Mouse (Mus musculus) CD8-positive naive resting alpha-beta T cell, adult 2 months (primary cell): Measurements from ENCODE around the gene Wdr46.
A peak's percentile ranks its signal among the peaks of the same experiment; 100 is the strongest.
"Not testable (repeated sequence)": the region's sequence is repeated elsewhere in the genome, so short reads cannot be mapped to it uniquely, and the experiment has no call there.

Source experiments
- DNase-seq, 2 experiments: peaks; one replicate each; pipeline ENCODE4 v3.0.0; 2022; ENCODE audit warnings: low read depth in 2 of 2, low spot score in 2 of 2

Wdr46 gene

DNA sequence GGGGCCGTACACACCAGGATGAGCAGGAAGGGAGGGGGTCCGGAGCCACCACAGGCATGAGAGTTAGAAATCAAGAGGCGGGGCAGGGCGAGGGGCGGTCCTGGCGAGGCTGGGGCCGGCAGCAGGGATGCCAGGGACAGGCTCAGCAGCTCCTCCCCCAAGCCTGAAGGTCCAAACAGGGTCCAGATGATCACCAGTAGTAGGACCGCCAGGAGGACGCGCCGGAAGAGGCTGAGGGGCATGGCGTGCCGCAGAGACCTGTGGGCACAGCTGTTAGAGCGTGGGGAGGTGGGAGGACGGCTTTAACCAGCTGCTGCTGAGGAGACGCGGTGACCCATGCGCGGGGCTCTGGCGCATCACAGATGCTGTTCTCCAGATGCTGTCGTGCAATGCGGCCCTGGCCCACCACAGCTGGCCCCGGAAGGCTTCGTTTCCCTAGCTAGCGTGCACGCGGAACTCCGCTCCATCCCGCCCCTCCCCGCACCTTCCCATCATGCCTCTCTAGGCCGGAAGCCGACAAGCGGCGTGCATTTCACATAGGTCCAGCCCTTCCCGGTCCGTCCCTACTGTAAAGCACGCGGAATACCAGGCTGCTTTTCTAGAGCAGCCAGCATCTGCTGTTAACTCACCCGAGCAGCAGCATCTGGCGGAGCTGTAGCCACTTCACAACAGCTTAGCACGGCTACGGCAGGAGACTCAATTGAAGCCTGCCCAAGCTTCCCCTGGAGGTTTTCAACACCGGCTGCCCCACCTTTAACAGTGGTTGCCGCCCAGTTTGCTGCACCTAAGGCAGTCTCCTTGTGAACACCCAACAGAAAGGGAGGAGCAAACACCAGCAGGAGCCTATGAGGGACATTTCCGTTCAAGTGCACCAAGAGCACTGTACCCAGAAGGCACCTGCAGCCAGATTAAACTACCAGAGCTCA lies 10.8 kb downstream of the Wdr46 start, which contains the start of gene B3galt4:
B3galt4 (minus strand) TSS at position 468 of the 926 bp plus-strand sequence.
- peak; percentile 70 to 74 for DNase-seq

DNA sequence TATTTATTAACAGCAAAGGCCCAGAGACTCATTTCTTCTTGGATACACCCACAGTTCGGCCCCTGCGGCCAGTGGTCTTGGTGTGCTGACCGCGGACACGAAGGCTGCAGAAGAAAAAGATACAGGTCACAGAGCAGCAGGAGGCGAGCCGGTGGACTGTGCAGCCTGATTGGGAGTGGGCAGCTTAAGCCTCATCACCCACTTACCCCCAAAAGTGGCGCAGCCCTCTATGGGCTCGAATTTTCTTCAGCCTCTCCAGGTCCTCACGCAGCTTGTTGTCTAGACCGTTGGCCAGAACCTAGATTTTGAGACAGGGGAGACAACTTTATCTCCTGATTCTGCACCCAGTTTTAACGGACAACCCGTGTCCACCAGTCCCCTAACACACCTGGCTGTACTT lies 11.6 kb downstream of the Wdr46 start:
- not testable (repeated sequence) for DNase-seq

DNA sequence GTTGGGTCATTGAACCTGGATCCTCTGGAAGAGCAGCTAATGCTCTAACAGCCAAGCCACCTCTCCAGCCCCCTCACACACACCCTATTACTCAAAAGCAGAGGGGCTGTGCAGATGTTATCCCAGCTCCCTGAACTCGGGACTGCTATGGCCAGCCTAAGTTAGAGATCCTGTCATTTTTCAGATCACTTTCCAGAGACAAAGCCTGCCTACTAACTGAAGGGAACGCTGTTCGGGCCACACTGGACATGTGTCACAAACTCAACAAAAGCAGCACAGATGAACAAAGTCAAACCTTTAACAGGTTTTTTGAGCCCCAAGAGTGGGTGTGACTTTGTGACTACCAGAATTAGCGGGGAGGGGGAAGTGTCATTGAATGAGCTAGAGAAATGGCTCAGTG lies 12.4 kb downstream of the Wdr46 start:
- DNase-seq, result no peak

DNA sequence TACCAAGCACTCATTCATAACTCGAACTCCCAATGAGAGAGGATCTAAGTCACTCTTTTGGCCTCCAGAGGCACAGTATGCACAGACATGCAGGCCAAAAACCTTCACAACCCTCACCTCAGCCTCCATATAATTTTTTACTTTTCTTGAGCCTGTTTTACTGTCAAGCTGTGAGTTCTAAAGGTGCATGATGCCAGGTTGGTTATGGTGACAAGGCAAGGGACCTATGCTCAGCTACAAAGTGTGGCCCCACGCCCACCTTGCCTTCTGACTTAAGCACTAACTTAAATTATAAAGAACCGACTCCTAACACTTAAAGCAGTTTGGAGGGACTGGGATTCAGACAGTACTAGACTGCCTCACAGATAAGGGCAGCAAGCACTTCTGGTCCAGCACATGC lies 12.8 kb downstream of the Wdr46 start:
- no peak for DNase-seq

DNA sequence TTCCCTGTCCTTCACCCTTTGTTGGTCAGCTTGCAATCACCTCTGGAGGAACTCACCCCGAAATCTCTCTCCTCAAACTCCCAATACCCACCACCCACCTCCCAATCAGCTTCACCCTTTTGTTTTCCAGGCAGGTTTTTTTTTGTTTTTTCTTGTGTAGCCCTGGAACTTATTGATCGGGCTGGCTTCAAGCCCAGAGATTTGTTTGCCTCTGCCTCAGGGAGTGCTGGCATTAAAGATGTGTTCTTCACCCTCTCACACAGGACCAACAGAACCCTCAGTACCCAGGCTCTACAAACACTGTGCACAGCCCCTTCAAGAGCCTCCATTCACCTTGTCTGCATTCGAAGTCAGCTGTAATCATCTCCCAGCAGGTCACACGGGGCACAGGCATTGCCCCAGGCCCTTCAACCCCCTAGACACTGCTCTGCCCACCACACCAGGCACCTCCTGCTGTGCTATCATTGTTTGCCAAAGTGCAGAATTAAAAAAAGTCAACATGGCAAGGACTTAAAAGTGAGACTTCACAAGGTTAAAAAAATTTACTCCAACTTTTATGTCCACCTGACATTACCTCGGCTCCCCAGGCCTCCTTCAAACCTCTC lies 13.6 kb downstream of the Wdr46 start:
- no peak for DNase-seq

DNA sequence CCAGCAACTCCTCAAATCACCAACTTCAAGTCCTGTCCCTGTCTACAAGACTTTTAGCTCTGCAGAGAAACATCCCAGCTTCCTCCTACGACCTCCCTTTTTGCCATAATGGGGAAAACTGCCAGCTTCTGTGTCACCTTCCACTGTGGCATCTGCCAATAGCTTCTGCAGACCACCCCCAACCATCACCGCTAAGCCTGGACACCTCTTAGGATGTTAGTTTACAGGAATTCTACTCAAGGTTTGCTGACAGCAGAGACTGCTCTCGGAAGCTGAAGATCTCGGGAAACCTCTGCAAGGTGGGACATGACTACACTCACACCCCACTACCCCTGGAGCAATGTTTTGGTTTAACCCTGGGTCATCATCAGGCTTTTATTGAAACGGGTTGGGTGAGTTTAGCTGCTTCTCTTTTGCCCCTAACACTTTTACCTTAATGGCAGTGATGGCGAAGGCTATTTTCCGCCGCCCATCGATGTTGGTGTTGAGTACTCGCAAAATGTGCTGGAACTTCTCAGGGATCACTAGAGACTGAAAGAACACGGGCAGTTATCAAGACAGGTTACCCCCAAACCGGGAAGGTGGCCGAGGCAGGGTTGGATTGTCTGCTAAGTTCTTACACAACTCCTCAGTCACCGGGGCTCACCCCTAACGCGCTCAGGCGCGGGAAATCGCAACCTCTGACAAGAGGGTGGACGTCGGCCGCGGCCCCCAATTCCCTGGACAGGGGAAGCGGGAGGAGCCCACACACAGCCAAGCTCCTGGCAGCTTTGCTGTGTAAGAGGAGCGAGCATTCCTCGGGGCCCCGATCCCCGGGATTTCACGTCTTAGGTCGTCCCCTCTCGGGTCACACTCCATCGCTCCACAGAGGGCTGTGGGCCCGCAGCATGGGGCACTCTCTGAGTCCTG lies 14.4 kb downstream of the Wdr46 start:
- DNase-seq, result no peak

DNA sequence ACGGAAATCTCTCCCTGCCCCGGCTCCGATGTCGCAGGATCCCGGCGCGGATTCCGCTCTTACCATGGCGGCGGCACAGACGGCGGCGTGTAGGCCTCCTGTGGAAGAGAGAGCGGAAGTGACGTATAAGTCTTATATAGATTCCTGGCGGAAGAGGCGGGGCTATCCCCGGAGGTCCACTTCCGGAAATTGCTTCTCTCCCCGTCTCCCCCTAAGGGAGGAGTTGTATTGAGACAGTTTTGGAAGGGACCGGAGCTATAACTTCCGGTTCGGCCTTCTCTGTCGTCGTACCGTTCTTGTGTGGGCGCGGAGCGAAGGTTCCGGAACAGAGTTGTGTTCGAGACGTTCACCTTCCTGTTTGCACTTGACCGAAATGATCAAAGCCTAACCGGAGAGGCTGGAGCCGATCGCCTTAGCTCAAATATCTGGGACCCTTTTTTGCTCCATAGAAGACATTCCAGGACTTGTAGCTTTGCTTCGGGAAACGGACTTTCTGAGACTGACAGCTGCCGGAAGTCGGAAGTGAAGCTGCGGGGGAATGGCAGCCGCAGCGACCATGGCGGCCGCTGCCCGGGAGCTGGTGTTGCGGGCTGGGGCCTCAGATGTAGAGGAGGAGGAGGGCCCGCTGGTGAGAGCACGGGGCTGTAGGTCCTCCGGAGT lies 15.2 kb downstream of the Wdr46 start, which contains the start of the genes Vps52 and Rps18:
Vps52 (plus strand) TSS at position 258 of the 660 bp plus-strand sequence.
Rps18 (minus strand) TSS at position 447 of the 660 bp plus-strand sequence.
- peak; percentile 97 to 98 for DNase-seq

DNA sequence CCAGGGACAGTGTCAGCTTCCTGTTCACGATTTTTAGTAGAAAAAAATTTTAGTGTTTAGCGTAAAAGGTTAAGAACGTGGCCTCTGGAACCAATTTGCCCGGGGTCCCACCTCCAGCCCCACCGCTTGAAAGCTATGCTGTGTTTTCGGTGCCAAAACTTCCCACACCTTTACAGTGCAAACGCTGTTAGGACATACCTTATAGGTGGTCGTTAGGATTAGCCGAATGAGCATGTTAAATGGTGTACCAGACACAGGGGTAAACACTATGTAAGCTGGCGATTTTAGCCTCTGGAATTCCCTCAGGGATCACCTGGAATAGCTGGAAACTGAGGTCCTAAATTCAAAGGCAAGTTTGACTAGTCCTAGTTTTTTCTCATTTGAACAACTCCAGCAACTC lies 15.9 kb downstream of the Wdr46 start:
- no peak for DNase-seq

DNA sequence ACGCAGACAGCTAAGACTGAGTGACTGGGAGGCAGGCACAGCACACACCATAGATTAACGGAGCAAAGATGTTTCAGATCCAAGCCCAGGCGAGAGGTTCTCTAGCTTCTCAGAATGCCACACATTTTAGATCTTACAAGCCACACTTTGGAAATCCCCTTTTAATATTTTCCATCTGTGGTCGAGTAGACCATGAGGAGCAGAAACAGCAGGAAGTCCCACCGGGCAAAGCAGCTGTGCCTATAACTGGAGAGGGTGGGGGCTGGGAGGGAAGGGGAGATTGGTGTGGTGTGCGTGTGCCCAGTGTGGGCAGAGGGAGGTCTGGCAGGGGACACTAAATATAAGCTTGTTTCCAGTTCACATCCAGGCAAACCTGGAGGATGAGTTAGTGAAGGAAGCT lies 17.0 kb downstream of the Wdr46 start:
- no peak for DNase-seq

DNA sequence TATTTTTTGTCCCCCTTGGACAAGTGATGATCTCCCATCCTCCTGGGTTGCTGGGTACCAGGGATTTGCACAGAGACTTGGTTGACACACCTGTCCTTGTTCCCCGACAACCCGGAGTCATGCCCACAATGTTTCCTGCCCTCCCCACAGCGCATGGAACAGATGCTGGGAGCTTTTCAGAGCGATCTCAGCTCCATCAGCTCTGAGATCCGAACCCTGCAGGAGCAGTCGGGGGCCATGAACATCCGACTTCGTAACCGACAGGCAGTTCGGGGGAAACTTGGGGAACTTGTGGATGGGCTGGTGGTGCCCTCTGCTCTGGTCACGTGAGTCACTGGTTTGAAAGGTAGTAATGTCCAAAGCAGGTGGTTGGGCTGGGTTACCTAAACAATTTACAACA lies 18.0 kb downstream of the Wdr46 start:
- DNase-seq, result no peak

DNA sequence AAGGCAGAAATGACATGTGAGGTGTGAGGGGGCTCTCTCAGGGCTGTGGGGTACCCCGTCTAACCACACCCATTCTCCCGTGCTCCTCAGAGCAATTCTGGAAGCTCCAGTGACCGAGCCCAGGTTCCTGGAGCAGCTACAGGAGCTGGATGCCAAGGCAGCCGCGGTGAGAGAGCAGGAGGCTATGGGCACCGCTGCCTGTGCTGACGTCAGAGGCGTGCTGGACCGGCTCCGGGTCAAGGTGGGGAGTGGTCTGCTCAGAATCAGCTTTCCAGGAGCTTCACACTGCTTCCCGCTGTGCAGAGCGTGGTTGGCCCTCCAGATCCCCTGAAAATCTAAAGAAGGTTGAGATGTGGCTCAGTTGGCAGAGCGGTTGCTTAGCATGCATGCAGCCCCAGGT lies 18.7 kb downstream of the Wdr46 start:
- no peak for DNase-seq

DNA sequence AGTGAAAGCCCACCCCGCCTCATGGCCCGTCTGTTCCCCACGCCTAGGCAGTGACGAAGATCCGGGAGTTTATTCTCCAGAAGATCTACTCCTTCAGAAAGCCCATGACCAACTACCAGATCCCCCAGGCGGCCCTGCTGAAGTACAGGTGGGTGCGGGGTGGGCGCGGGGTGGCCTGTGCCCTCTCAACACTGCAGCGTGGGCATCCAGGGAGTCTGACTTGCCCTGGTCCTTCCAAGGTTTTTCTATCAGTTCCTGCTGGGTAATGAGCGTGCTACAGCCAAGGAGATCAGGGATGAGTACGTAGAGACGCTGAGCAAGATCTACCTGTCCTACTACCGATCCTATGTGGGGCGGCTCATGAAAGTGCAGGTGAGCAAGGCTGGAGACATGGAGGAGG lies 19.5 kb downstream of the Wdr46 start:
- DNase-seq, result no peak

DNA sequence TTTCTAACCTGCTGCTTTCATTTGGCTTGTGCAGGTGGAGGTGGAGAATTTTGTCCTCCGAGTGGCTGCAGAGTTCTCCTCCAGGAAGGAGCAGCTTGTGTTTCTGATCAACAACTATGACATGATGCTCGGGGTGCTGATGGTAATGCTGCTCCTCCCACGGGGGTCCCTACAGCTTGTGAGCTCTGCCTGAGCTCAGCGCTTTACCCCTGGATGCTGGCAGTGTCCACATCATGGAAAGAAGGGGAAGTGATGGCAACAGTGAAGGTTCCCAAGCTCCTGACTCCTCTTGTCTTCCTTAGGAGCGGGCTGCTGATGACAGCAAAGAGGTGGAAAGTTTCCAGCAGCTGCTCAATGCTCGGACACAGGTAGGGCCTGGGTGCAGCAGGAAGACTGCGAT lies 22.4 kb downstream of the Wdr46 start:
- DNase-seq, result no peak

DNA sequence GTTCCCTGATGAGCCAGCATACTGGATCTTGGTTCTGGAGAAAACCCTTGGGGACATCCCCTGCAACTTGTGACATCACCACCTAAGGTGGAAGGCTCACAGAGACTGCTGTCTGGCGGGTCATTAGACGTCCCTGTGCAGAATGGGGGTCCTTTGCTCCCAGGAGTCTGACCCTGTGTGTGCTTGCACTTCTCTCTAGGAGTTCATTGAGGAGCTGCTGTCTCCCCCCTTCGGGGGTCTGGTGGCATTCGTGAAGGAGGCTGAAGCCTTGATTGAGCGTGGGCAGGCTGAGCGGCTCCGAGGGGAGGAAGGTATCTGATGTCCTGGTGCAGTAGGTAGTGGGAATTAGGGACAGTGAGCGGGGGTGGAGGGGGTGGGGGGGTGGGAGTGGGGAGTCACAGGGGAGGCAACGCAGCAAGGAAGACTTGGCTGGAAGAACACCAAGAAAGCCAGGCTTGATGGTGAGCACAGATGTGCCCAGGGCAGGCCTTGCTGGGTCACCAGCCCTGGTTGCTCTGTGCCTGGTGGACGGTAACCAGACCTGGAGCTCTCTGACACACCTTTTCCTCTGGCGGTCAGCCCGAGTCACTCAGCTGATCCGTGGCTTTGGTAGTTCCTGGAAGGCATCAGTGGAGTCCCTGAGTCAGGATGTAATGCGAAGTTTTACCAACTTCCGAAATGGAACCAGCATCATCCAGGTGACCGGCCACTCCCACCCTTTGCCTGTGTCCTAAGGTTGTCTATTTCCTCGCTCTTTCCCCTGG lies 24.8 kb downstream of the Wdr46 start:
- DNase-seq, result no peak

DNA sequence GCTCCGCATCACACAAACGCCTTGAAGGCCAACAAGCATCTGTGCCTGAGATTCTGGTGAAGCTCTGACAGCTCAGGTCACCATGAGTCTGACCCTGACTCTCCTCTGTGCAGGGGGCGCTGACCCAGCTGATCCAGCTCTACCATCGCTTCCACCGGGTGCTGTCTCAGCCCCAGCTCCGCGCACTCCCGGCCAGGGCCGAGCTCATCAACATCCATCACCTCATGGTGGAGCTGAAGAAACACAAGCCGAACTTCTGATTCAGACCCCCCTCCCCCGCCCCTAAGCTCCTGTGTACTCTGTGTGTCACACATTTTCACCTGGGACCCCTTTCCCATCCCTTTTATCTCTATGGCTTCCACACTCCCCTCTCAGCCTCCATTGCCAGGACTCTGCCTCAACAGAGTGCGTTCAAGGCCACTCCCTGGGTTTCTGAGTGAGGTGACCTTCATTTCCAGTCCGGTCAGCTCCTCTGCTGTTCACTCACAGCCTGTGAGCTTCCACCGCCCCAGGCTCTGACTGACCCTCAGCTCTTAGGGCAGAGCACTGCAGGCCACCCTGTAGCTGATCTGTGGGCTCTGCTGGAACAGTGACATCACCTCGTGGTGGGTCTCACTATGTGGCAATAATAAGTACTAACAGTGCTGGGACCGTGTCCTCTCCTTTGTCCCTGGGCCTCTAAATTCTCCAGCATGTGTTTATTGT lies 25.5 kb downstream of the Wdr46 start:
- no peak for DNase-seq

DNA sequence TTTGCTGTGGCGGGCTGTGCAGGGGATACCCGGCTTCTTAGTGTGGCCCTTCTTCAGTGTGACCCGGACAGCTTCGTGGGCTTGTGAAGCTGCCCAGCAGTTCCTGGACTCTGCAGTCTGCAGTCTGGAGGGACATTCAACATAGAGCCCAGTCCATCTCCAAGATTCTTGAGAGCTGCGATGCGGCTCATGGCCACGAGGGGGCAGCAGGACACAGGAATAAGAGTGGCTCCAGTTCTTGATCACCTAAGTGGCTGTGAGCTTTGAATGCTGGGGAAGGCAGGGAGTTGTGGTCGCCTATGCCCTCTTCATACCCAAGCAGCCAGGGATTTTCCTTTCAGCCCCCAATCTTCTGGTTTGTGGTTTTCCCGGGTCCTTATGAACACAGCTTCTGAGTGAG lies 28.0 kb downstream of the Wdr46 start:
- peak; percentile 76 to 80 for DNase-seq

DNA sequence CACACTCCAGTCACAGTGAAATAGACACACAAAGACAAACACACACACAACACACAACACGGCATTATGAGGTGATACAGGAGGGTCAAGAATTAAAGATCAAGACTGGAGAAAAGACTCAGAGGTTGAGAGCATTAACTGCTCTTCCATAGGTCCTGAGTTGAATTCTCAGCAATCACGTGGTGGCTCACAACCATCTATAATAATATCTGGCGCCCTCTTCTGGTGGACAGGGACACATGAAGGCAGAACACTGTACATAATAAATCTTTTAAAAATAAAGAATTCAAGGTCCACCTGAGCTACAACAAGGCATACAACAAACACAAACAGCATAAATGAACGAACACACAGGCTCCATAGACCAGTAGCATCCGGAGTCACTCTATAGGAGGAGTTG lies 28.5 kb downstream of the Wdr46 start:
- peak; percentile 55 to 76 for DNase-seq

DNA sequence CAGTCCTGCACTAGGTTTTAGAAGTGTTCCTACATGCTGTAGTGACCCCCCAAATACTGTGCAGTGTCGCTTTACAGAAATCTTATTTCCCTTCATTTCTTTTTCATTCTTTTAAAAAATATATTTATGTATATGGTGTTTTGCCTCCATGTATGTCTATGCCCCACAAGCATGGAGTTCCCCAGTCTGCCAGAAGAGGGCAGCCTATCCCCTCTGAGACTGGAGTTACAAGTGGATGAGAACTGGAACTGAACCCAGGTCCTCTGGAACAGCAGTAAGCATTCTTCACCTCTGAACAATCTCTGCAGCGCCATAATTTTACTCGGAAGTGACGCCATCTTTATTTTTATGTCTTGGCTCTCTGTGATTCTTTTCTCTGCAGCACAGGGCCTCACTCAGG lies 28.9 kb downstream of the Wdr46 start:
- DNase-seq, result no peak

DNA sequence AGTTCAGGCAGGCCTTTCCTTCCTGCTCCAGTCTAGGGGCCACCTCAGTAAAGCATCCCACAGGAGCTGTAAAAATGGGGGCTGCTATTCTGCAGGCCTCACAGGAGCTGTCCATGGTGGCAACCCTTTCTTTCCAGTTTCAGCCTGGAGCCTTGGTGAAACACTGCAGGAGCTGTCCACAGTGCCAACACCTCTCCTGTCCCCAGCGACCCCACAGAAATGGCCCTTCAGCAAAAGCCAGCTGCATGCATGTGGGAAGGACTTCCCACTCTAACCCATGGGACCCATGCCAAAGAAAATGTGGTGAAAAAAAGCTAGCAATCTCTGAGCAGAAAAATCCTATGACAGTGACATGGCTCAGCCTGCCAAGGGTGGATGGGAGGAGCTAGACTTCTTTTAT lies 32.2 kb downstream of the Wdr46 start:
- no peak for DNase-seq
